Mouse (Mus musculus): ENCODE data around the gene Zfp983.
"Not testable (repeated sequence)": the region's sequence is repeated elsewhere in the genome, so short reads cannot be mapped to it uniquely, and the experiment has no call there.

Zfp983 gene

GRCm38 (mm10) chr17:21650364-21650907 is at the start of gene Zfp983:
TSS of gene Zfp983 (plus strand) at chr17:21650624.
- peak; percentile 74 for DNase-seq (ENCODE audit: low read depth, low spot score)

GRCm38 (mm10) chr17:21616356-21616755 is 34.1 kb upstream of the Zfp983 start:
- DNase-seq (ENCODE audit: low read depth, low spot score) = no peak

GRCm38 (mm10) chr17:21617352-21617751 is 33.1 kb upstream of the Zfp983 start:
- no peak for DNase-seq (ENCODE audit: low read depth, low spot score)

GRCm38 (mm10) chr17:21623647-21624046 is 26.8 kb upstream of the Zfp983 start:
- no peak for DNase-seq (ENCODE audit: low read depth, low spot score)

- not testable (repeated sequence) for DNase-seq (ENCODE audit: low read depth, low spot score)
Measured at GRCm38 (mm10) chr17:21635758-21636157, 14.7 kb upstream of the Zfp983 start.

- no peak for DNase-seq (ENCODE audit: low read depth, low spot score)
Measured at GRCm38 (mm10) chr17:21648791-21649190, 1.6 kb upstream of the Zfp983 start.

- no peak for DNase-seq (ENCODE audit: low read depth, low spot score)
Measured at GRCm38 (mm10) chr17:21649936-21650335, 488 bp upstream of the Zfp983 start.

GRCm38 (mm10) chr17:21678826-21679225 is 28.4 kb downstream of the Zfp983 start:
- not testable (repeated sequence) for DNase-seq (ENCODE audit: low read depth, low spot score)

- peak; percentile 74 for DNase-seq (ENCODE audit: low read depth, low spot score)
Measured at GRCm38 (mm10) chr17:21679273-21680018, 29.0 kb downstream of the Zfp983 start.

GRCm38 (mm10) chr17:21680019-21680376 is 29.6 kb downstream of the Zfp983 start:
- not testable (repeated sequence) for DNase-seq (ENCODE audit: low read depth, low spot score)

GRCm38 (mm10) chr17:21691560-21691959 is 41.1 kb downstream of the Zfp983 start, which contains the start of gene Gm10226:
TSS of gene Gm10226 (plus strand) at chr17:21691860.
- DNase-seq (ENCODE audit: low read depth, low spot score) = no peak

GRCm38 (mm10) chr17:21693342-21693741 is 42.9 kb downstream of the Zfp983 start:
- DNase-seq (ENCODE audit: low read depth, low spot score) = no peak

GRCm38 (mm10) chr17:21696073-21696472 is 45.6 kb downstream of the Zfp983 start:
- DNase-seq (ENCODE audit: low read depth, low spot score) = no peak

GRCm38 (mm10) chr17:21702281-21703240 is 52.1 kb downstream of the Zfp983 start:
- DNase-seq (ENCODE audit: low read depth, low spot score) = no peak

GRCm38 (mm10) chr17:21703414-21703813 is 53.0 kb downstream of the Zfp983 start:
- no peak for DNase-seq (ENCODE audit: low read depth, low spot score)

GRCm38 (mm10) chr17:21707343-21707996 is 57.0 kb downstream of the Zfp983 start, which contains the start of gene Zfp760:
TSS of gene Zfp760 (plus strand) at chr17:21707741.
- peak; percentile 53 for DNase-seq (ENCODE audit: low read depth, low spot score)

GRCm38 (mm10) chr17:21708401-21708800 is 58.0 kb downstream of the Zfp983 start:
- no peak for DNase-seq (ENCODE audit: low read depth, low spot score)

Measured in retina, adult 2 months (tissue).